Mouse (Mus musculus): ENCODE data around the gene Hist1h2ak. TPM values are rescaled to one million over a fixed set of nuclear protein-coding genes. Genes with fewer than 3 reads are reported as not detected.
"Not testable (repeated sequence)": the region's sequence is repeated elsewhere in the genome, so short reads cannot be mapped to it uniquely, and the experiment has no call there.

The Hist1h2ak gene
- total RNA-seq (2021), result 10 to 100 TPM in 1 of 2 experiments, 1 to 10 TPM in 1; 5.7 to 11.4 TPM

DNA sequence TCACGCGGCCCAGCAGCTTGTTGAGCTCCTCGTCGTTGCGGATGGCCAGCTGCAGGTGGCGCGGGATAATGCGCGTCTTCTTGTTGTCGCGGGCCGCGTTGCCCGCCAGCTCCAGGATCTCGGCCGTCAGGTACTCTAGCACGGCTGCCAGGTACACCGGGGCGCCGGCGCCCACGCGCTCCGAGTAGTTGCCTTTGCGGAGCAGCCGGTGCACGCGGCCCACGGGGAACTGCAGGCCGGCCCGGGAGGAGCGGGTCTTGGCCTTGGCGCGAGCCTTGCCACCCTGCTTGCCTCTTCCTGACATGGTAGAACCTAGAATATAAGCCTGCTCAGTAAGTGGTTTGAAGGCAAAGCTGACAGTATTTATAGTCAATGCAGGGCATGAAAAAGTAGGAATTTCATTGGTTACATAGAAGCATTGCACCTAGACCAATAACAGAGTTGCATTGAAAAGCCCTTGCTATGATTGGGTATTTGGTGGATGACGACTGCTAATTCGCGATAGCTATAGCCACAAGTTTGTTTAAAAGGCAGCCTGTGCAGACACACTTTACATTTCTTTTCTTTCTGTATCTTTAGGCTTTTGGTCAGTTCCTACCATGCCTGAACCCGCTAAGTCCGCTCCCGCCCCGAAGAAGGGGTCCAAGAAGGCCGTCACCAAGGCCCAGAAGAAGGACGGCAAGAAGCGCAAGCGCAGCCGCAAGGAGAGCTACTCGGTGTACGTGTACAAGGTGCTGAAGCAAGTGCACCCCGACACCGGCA, at the start of gene Hist1h2ak, which contains the start of gene Hist1h2bn:
Hist1h2ak (minus strand) TSS at position 304 of the 762 bp plus-strand sequence.
Hist1h2bn (plus strand) TSS at position 600 of the 762 bp plus-strand sequence.
- DNase-seq (ENCODE audit: low spot score), result peak; percentile 42
- intact Hi-C loops (cut with DNase I), result loop anchor here (10.0 kb wide), 2 partner anchors 1931 to 2001 kb away; partner anchors contain the start of genes Hist1h2ab, Hist1h2ac, Hist1h2bc and Hist1h3b

DNA sequence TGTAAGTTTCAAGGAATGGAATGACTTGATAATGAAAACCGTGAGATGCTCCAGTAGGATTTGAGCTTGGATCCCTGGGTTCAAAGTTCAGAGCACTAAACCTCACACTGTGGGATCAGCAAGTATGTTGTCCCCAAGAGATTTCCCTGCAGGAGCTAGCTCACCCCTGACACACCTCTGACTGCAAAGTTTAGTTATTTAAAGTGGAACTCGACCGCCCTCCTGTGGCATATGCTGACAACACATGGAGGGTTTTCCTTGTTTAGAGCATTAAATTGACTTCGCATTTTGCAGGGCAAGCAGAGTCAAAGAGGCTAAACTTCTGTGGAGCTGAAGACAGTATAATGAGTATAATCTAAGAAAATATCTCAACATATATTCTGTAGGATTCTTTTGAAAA, 49.4 kb upstream of the Hist1h2ak start:
- DNase-seq (ENCODE audit: low spot score); intact Hi-C loops (cut with DNase I): not testable (repeated sequence)

DNA sequence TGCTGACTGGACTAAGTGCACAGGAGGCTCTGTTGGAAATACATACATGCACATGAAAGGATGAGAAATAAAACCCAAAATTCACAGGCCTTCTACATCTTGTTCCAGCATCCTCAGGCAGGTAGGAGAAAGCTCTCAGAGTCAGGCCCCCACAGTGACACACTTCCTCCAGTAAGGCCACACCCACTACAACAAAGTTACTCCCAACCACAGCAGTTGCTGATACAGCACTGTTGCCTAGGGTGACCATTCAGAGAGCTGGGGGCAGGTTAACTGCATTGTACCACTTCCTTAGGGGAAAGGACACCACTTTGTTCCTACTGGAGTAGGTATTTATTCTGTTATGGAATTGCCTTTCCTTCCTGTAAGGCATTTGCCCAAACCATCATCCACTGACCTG, 43.5 kb upstream of the Hist1h2ak start:
- intact Hi-C loops (cut with DNase I); DNase-seq (ENCODE audit: low spot score): not testable (repeated sequence)

DNA sequence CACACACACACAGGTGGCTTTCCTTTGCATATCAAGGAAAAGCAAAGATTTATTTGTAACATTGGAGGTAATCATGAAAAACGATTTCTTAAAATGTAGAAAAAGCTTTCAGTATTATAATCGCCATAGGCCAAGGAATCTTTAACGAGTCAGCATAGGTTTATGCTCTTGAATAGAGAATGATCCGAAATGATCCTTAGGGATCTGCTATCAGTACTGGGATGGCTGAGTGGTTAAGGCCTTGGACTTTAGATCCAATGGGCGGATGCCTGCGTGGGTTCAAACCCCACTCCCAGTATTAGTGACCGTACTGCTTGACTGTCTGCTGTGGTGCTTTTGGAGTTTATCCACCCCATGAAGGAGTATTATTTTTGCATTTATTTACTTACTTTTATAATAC, 42.0 kb upstream of the Hist1h2ak start:
- intact Hi-C loops (cut with DNase I), result no loop called here
- no peak for DNase-seq (ENCODE audit: low spot score)

DNA sequence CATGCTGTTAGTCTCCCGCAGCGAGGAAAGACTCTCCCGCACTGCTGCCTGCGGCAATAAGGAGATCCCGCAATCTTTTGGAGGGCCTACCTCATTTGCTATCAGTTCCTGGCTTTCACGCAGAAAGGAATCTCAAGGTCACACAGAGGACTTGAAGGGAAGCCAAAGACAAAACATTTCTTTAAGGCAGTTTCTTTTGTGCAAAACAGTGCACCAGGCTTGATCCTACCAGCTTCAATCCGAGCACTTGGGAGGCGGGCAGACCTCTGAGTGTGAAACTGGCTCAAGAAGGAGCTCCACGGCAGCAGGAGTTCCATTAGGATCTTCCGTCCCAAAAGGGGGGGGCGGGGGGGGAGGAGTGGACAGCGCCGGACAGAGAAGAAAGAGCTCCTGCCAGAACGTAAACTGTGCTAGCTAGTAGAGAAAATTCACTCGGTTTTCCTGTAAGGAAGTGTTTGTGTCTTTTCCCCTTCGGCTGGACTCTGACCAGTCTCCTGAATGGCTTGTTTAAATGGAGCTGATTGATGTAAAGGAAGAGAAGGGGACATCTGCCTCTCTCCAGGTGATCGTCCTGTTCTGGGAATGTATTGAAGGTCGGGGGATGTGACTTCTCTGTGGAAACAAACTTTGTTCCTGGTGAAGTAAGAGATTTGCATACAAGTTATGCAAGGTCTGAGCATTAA, 37.1 kb upstream of the Hist1h2ak start:
- intact Hi-C loops (cut with DNase I), result no loop called here
- DNase-seq (ENCODE audit: low spot score), result no peak

DNA sequence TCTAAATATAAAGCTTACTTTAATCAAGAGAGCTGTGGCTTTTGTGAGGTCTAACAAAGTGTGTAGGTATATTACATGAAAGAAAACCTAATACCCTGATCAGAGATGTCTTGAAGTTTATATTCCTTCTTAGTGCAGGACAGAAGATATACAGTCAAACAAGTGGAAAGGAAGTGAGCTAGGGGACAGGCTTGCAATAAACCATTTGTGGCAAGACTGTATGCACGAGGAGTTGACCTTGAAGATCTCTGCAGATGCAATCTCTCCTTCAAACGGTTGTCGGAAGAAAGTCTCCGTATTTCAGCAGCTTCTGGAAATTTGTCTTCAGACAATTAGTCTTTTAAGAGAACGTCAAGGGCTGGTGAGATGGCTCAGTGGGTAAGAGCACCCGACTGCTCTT, 36.3 kb upstream of the Hist1h2ak start:
- DNase-seq (ENCODE audit: low spot score), result no peak
- intact Hi-C loops (cut with DNase I), result no loop called here

DNA sequence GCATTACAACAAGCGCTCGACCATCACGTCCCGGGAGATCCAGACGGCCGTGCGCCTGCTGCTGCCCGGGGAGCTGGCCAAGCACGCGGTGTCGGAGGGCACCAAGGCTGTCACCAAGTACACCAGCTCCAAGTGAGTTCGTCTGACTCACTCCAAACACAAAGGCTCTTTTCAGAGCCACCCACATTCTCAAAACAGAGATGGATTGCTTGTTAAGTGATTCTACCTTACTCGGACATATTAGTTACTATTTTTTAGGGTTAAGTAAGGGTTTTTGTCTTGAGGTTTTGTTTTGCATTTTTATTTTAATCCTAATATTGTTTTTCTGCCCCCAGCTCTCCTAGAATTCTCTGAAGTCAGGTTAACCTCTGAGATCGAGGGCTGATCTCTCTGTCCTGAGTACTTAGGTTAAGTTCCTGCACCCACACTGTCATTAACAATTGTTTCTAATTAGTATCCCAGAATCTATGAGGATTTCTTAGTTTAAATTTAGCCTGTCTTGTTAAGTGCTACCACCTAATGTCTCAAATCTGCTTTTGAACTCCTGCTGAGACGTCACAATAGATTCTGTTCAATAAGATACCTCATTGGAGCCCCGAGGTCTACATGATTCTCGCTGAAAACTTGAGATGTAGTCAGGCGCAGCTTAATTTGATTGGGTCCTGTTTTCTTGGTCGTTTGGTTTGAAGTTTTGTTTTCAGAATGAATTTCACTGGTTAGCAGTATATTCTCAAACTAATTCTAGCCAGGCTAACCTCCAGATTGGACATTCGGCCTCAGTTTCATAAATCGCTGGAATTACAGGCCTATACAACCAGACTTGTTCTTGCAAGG, 34.4 kb upstream of the Hist1h2ak start:
- DNase-seq (ENCODE audit: low spot score), result no peak
- intact Hi-C loops (cut with DNase I), result no loop called here

DNA sequence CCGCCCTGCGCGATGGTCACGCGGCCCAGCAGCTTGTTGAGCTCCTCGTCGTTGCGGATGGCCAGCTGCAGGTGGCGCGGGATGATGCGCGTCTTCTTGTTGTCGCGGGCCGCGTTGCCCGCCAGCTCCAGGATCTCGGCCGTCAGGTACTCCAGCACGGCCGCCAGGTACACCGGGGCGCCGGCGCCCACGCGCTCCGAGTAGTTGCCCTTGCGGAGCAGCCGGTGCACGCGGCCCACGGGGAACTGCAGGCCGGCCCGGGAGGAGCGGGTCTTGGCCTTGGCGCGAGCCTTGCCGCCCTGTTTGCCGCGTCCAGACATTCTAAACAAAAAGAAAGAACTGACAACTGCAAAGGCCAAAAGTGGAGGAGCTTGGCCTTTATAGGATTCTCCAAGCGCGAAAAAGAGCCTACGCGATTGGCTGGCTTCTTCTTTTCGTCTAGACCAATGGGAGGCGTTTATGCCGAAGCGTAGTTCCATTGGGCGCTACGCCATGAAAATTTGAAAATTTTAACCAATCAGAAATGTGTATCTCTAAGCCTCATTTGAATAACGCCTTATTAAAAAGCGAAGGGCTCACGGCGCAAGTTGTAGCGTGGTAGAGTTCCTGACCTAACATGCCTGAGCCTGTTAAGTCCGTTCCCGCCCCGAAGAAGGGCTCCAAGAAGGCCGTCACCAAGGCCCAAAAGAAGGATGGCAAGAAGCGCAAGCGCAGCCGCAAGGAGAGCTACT, 33.4 kb upstream of the Hist1h2ak start, which contains the start of the genes Hist1h2an and Hist1h2bp:
Hist1h2an (minus strand) TSS at position 320 of the 731 bp plus-strand sequence.
Hist1h2bp (plus strand) TSS at position 563 of the 731 bp plus-strand sequence.
- intact Hi-C loops (cut with DNase I), result not testable (repeated sequence)
- DNase-seq (ENCODE audit: low spot score), result peak; percentile 81

DNA sequence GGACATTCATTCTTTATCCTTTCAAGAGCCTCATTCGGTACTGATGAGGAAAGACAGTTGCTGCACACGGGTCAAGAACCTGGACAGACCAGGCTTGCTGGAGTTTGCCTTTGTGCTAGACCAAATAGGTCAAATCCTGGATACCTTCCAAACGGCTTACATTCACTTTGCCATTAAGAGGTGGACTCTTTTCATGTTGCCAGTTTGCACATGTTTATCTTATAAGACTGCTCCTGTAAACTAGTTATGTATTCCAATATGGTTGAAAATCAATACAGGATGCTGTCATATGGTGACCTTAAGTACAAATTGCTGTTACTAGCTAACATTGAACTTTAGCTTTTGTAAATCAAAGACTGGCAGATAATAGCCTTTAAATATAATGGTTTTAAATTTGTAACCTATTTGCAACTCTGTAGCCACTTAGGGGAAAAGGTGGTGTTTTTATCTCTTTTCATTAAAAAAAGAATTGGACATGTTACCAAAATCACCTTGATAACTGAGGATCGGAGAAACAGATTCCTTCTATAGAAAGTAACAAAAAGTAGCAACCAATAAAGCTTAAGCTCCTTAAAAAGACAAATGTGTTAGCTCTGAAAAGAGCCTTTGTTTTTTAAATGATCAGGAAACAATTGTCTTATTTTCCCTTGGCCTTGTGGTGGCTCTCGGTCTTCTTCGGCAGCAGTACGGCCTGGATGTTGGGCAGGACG, 32.7 kb upstream of the Hist1h2ak start:
- intact Hi-C loops (cut with DNase I), result no loop called here
- no peak for DNase-seq (ENCODE audit: low spot score)

DNA sequence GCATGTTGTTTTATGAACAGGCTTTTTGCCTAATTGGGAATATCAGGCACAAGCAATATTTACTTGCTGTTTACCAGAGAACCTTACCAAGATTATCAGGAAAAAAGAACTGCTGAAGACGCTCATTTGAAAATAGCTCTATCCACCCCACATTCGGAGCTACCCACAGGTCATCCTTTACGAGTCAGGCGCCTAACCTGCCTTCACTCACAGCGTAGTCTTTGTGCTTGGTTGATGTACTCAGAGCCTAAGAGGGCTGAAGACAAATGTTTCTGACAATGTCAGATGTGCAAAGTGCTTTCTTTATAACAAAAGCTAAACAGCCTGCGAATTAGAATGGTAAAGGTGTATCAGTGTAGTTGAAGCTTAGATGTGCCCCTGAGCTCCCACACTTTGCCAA, 30.7 kb upstream of the Hist1h2ak start:
- DNase-seq (ENCODE audit: low spot score), result no peak
- intact Hi-C loops (cut with DNase I), result no loop called here

DNA sequence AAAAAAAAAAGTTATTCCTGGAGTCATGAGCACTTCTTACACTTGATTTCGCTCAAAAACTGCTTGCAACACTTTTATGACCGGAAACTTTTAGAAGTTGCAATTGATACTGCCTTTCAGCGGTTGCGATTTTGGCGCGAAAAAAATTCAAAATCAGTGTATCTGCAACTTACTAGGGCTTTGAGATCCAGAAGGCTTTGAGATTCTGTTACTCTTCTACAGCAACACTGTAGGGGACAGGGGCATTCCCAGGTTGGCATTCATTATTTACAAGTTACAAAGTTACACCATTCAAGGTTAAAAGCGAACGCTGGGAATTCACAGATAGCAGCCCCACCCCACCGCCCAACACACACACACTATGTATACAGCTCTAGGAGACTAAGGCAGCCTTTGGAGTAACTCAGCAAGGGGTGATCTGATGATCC, 30.1 kb upstream of the Hist1h2ak start:
- intact Hi-C loops (cut with DNase I), result no loop called here
- DNase-seq (ENCODE audit: low spot score), result no peak

DNA sequence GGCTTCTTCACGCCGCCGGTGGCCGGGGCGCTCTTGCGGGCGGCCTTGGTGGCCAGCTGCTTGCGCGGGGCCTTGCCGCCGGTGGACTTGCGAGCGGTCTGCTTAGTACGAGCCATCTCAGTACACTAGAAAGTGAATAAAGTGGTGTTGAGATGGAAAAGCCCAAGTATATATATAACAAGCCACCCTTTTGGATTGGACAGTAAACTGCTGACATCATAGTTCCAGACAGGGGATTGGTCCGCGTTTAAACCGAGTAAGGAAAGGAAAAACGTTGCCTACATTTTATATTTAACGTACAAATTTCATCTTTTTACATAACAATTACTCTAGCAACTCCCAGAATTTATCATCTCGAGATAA, 29.6 kb upstream of the Hist1h2ak start, which contains the start of gene Hist1h3i:
Hist1h3i (minus strand) TSS at position 116 of the 363 bp plus-strand sequence.
- DNase-seq (ENCODE audit: low spot score), result peak; percentile 45
- intact Hi-C loops (cut with DNase I), result no loop called here

DNA sequence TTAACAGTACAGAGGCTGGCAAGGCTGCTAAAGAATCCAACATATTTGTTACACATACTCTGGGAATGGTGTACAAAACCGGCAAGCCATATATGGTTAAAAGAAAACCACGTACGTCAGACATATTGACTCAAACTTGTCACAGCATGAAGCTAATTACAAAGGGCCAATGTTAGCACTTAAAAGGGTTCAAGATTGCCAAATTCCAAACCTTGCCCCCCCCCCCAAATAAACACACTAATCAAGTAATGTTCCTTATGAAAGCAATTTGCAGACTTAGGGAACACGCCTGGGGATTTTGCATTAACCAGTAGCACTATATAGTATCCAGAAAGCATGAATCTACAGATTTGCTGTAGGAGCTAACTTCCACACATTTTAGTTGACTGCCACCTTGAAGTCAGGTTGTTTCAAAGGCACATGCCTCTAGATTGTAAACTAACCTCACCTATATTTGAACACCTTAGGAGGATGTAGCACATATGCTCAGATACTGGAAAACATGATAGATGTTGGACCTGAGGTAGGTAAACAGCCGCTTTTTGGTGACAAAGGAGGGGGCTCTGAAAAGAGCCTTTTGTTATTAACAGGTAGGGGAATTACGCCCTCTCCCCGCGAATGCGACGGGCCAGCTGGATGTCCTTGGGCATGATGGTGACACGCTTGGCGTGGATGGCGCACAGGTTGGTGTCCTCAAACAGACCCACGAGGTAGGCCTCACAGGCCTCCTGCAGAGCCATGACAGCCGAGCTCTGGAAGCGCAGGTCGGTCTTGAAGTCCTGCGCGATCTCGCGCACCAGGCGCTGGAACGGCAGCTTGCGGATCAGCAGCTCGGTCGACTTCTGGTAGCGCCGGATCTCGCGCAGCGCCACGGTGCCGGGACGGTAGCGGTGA, 29.0 kb upstream of the Hist1h2ak start:
- DNase-seq (ENCODE audit: low spot score); intact Hi-C loops (cut with DNase I): not testable (repeated sequence)

DNA sequence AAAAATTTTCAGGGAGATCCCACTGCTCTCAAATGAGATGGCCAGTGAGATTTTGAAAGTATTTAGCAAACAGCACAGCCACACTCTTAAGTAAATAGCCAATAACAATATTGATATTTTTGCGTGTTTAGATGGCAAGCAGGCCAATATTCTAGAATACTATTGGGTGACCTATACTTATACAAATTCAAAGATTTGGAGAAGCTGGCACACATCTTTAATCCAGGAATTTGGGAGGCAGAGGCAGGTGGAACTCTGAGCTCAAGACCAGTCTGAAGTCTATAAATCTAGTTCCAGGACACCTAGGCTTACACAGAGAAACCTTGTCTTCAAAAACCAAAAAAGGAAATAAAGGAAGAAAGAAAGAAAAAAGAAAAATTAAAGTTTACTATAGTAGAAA, 28.0 kb upstream of the Hist1h2ak start:
- DNase-seq (ENCODE audit: low spot score), result no peak
- intact Hi-C loops (cut with DNase I), result no loop called here

DNA sequence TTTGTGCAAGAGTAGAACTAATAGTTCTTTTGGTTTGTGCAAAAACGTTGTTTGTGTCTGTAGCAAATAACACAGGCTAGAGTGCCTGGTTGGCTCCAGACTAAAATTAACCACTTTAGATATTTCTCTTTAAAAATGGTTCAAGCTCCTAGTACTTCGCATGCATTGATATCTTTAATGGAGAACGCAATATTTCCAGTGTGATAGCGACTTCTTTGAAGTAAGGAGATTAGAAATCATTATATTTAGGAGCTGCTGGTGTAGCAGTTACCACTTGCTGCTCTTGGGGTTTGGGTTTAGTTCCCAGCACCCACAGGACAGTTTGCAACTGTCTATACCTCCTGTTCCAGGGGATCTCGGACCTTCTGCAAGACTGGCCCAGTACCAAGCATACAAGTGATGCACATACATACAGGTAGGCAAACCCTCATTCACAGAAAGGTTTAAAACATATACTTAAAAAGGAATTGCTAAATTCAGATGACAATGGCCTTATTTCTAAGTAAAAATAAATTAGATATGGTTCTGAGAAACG, 27.5 kb upstream of the Hist1h2ak start:
- intact Hi-C loops (cut with DNase I), result no loop called here
- DNase-seq (ENCODE audit: low spot score), result no peak

DNA sequence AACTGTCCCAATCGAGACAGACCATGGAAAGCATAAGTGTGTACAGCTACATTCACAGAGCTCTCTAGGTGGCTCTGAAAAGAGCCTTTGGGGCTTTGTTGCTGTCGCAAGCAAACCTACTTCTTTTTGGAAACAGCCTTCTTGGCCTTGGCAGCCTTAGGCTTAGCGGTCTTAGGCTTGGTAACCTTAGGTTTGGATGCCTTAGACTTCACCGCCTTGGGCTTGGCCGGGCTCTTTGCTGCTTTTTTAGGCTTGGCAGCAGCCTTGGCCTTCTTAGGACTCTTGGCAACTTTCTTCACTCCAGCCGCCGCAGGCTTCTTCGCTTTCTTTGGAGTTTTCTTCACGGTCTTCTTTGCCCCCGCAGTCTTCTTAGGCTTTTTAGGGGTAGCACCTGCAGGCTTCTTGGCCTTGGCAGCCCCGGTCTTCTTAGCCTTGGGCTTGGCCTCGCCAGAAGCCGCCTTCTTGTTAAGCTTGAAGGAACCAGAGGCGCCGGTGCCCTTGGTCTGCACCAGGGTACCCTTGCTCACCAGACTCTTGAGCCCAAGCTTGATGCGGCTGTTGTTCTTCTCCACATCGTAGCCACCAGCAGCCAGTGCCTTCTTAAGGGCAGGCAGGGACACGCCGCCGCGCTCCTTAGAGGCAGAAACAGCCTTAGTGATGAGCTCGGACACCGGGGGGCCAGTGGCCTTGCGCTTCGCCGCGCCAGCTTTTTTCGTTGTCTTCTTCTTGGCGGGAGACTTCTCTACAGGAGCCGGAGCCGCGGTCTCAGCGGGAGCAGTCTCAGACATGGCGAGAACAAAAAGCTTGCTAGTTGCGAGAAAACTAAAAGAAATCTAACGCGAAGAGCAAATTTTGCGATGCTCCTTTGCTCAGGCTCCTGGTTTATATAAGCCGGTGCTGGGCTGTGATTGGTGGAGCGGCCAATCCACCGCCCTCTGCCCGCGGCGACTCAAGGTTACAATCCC, 26.4 kb upstream of the Hist1h2ak start, which contains the start of gene Hist1h1b:
Hist1h1b (minus strand) TSS at position 859 of the 965 bp plus-strand sequence.
- peak; percentile 31 for DNase-seq (ENCODE audit: low spot score)
- intact Hi-C loops (cut with DNase I), result no loop called here
